Mouse (Mus musculus): ENCODE data around the gene Ceacam16. TPM values are rescaled to one million over a fixed set of nuclear protein-coding genes. Genes with fewer than 3 reads are reported as not detected.

Ceacam16 gene
- total RNA-seq, 4 experiments from 2014 or later: 0.27 TPM; not detected in 3

- DNase-seq (ENCODE audit: low spot score): peak; percentile 88
Measured at GRCm38 (mm10) chr7:19816224-19816771, 44.8 kb downstream of the Ceacam16 start.

- DNase-seq (ENCODE audit: low spot score): no peak
Measured at GRCm38 (mm10) chr7:19815296-19816223, 45.5 kb downstream of the Ceacam16 start.

GRCm38 (mm10) chr7:19813579-19814122, 47.4 kb downstream of the Ceacam16 start:
- no peak for DNase-seq (ENCODE audit: low spot score)

- no peak for DNase-seq (ENCODE audit: low spot score)
Measured at GRCm38 (mm10) chr7:19813161-19813560, 47.9 kb downstream of the Ceacam16 start.

- DNase-seq (ENCODE audit: low spot score): no peak
Measured at GRCm38 (mm10) chr7:19811114-19811513, 50.0 kb downstream of the Ceacam16 start.

- DNase-seq (ENCODE audit: low spot score): no peak
Measured at GRCm38 (mm10) chr7:19809369-19809768, 51.7 kb downstream of the Ceacam16 start.

- no peak for DNase-seq (ENCODE audit: low spot score)
Measured at GRCm38 (mm10) chr7:19806356-19806969, 54.6 kb downstream of the Ceacam16 start.

- peak; percentile 72 for DNase-seq (ENCODE audit: low spot score)
Measured at GRCm38 (mm10) chr7:19802995-19803394, 58.1 kb downstream of the Ceacam16 start.

Other genes with a start within 250 kb of the Ceacam16 start
- gene Relb, start 231.9 kb downstream of the Ceacam16 start, total RNA-seq (2022): 1 to 10 TPM; 6.4 to 9.2 (median 7.7) TPM
- 10 to 100 TPM; 69.3 to 77.8 (median 72.6) TPM for gene Clptm1, start 196.3 kb downstream of the Ceacam16 start, total RNA-seq (2022)
- gene Apoc2, start 183.4 kb downstream of the Ceacam16 start, total RNA-seq (2022): under 1 TPM in 1 of 4 experiments, not detected in 3; 0.92 TPM
- gene Gm44805, start 179.9 kb downstream of the Ceacam16 start, total RNA-seq (2022): not detected
- gene Apoc4, start 179.8 kb downstream of the Ceacam16 start, total RNA-seq (2022): not detected
- 1 to 10 TPM in 1 of 4 experiments, under 1 TPM in 1, not detected in 2; 0.98 to 1.1 TPM for gene Apoc1, start 168.6 kb downstream of the Ceacam16 start, total RNA-seq (2022)
- gene Apoe, start 162.1 kb downstream of the Ceacam16 start, total RNA-seq (2022): 100 to 1,000 TPM; 172 to 309 (median 253) TPM
- 100 to 1,000 TPM in 1 of 4 experiments, 10 to 100 TPM in 3; 94.0 to 101 (median 99.2) TPM for gene Tomm40, start 145.9 kb downstream of the Ceacam16 start, total RNA-seq (2022)
- gene Nectin2, start 110.8 kb downstream of the Ceacam16 start, total RNA-seq (2022): 10 to 100 TPM; 24.8 to 37.3 (median 34.9) TPM
- 100 to 1,000 TPM; 185 to 199 (median 197) TPM for gene Bcam, start 90.3 kb downstream of the Ceacam16 start, total RNA-seq (2022)
- under 1 TPM in 2 of 4 experiments, not detected in 2; 0.37 to 0.76 TPM for gene Cblc, start 64.5 kb downstream of the Ceacam16 start, total RNA-seq (2022)
- gene Bcl3, start 38.5 kb downstream of the Ceacam16 start, total RNA-seq (2022): 1 to 10 TPM; 2.1 to 4.4 (median 3.5) TPM
- not detected for gene Gm19345, start 9.3 kb downstream of the Ceacam16 start, total RNA-seq (2022)
- not detected for gene Ceacam19, start 26.7 kb upstream of the Ceacam16 start, total RNA-seq (2022)
- 10 to 100 TPM; 17.9 to 25.0 (median 20.5) TPM for gene Pvr, start 59.9 kb upstream of the Ceacam16 start, total RNA-seq (2022)
- 1 to 10 TPM; 1.4 to 2.1 (median 1.6) TPM for gene Igsf23, start 89.5 kb upstream of the Ceacam16 start, total RNA-seq (2022)
- not detected for gene Ceacam20, start 104.1 kb upstream of the Ceacam16 start, total RNA-seq (2022)
- gene Nlrp9b, start 130.2 kb upstream of the Ceacam16 start, total RNA-seq (2022): not detected
- gene Vmn1r91, start 238.4 kb upstream of the Ceacam16 start, total RNA-seq (2022): not detected

Data from heart, adult 8-10 months (tissue).